Mouse (Mus musculus): ENCODE measurements at regions not wholly inside any gene's neighbourhood (a gene's known extent, or its start where the extent isn't known, plus 50 kb on each side); places are given as distances from the start of the nearest gene placed in this dataset.

GRCm38 (mm10) chr13:53969421-53969820 lies 86.1 kb downstream of the Drd1 start:
- TF ChIP-seq CTCF (IDR thresholded peaks at IDR 0.05; ENCODE audit: low read depth) (no peak), EP300 (IDR thresholded peaks at IDR 0.05; ENCODE audit: low read depth) (no peak)
